Mouse (Mus musculus) brain, embryonic 14.5 days (tissue): ENCODE measurements around the gene Akap7. TPM values are rescaled to one million over a fixed set of nuclear protein-coding genes. Genes with fewer than 3 reads are reported as not detected.
A peak's percentile ranks its signal among the peaks of the same experiment; 100 is the strongest.

Experiments used
- DNase-seq: peaks from one replicate; pipeline ENCODE4 v3.0.0-alpha.2; 2011; ENCODE audit warnings: low read depth
- CTCF ChIP-seq: fragments of 200-500 bp; IDR thresholded peaks from 2 replicates; pipeline ENCODE4 v1.5.1; 2012; ENCODE audit warnings: inconsistent platforms, mild to moderate bottlenecking, moderate library complexity, borderline replicate concordance; ENCODE audit not compliant: insufficient read depth, insufficient read length; ENCODE audit errors: extremely low read depth
- POLR2A ChIP-seq: fragments of 200-500 bp; IDR thresholded peaks from 2 replicates; pipeline ENCODE4 v1.6.1; 2012; ENCODE audit warnings: mild to moderate bottlenecking, inconsistent platforms, borderline replicate concordance; ENCODE audit not compliant: poor library complexity, insufficient read depth, insufficient read length, severe bottlenecking; ENCODE audit errors: extremely low read depth
- polyA plus RNA-seq: library from polyadenylated mRNA; depleted of rRNA; stranded (reverse); fragments of >200 nt; gene quantifications from 2 replicates; pipeline ENCODE4 v1.2.3, GENCODE M21; 2012; rRNA removed

Gene Akap7
- polyA plus RNA-seq = 17.6 and 24.6 TPM in 2 replicates

GRCm38 (mm10) chr10:25307770-25308169 is at the start of gene Akap7:
Gene Akap7, minus strand, starts transcription at chr10:25307870.
- no peak for TF ChIP-seq POLR2A
- no peak for TF ChIP-seq CTCF
- no peak for DNase-seq

- DNase-seq = peak; percentile 21
- TF ChIP-seq POLR2A = no peak
- TF ChIP-seq CTCF = no peak
These were observed 46.7 kb upstream of the Akap7 start for GRCm38 (mm10) chr10:25354390-25354789.

- no peak for TF ChIP-seq CTCF
- TF ChIP-seq POLR2A = no peak
- DNase-seq = peak; percentile 30
These were observed 46.3 kb upstream of the Akap7 start for GRCm38 (mm10) chr10:25353941-25354340.

- no peak for DNase-seq
- TF ChIP-seq CTCF (no peak), POLR2A (no peak)
These were observed 35.1 kb upstream of the Akap7 start for GRCm38 (mm10) chr10:25342801-25343200.

GRCm38 (mm10) chr10:25340675-25341074 is 33.0 kb upstream of the Akap7 start:
- no peak for TF ChIP-seq POLR2A
- no peak for DNase-seq

- TF ChIP-seq POLR2A (no peak), CTCF (no peak)
- peak; percentile 15 for DNase-seq
These were observed 25.9 kb upstream of the Akap7 start for GRCm38 (mm10) chr10:25333390-25334079.

GRCm38 (mm10) chr10:25331321-25332049 is 23.8 kb upstream of the Akap7 start:
- TF ChIP-seq POLR2A (no peak), CTCF (no peak)
- DNase-seq = peak; percentile 47

- no peak for TF ChIP-seq POLR2A
- TF ChIP-seq CTCF = no peak
- no peak for DNase-seq
These were observed 22.4 kb upstream of the Akap7 start for GRCm38 (mm10) chr10:25330094-25330493.

GRCm38 (mm10) chr10:25327511-25327910 is 19.8 kb upstream of the Akap7 start:
- TF ChIP-seq CTCF (no peak), POLR2A (no peak)
- DNase-seq = no peak

GRCm38 (mm10) chr10:25325690-25326089 is 18.0 kb upstream of the Akap7 start:
- peak; percentile 90 for DNase-seq

GRCm38 (mm10) chr10:25321198-25321597 is 13.5 kb upstream of the Akap7 start:
- TF ChIP-seq CTCF (no peak), POLR2A (no peak)
- no peak for DNase-seq

More at GRCm38 (mm10) chr10:25325690-25326089, 18.0 kb upstream of the Akap7 start:
- no peak for TF ChIP-seq POLR2A
- TF ChIP-seq CTCF = no peak

- no peak for TF ChIP-seq CTCF
- TF ChIP-seq POLR2A = no peak
- no peak for DNase-seq
These were observed 11.9 kb upstream of the Akap7 start for GRCm38 (mm10) chr10:25319531-25319930.

- TF ChIP-seq CTCF = no peak
- no peak for TF ChIP-seq POLR2A
These were observed 10.7 kb upstream of the Akap7 start for GRCm38 (mm10) chr10:25318405-25318804.

More at GRCm38 (mm10) chr10:25318405-25318804, 10.7 kb upstream of the Akap7 start:
- no peak for DNase-seq
